Mouse (Mus musculus): ENCODE results near the gene Cideb. TPM values are rescaled to one million over a fixed set of nuclear protein-coding genes. Genes with fewer than 3 reads are reported as not detected.

Gene Cideb
- total and polyA plus RNA-seq, 2 experiments from 2014 or later, result 0.34 to 3.6 TPM

GRCm38 (mm10) chr14:55735758-55736157 is 22.5 kb downstream of the Cideb start:
- Histone ChIP-seq H3K9me3 (replicated peaks; ENCODE audit: control insufficient read depth, low read length) (no peaks in the 10 kb centered on the region), H3K27ac (ENCODE audit: low read depth) (no peak overlapping the region), H3K4me3 (ENCODE audit: low read depth, low read length) (no peak overlapping the region), H3K9ac (replicated peaks; ENCODE audit: low read depth, low read length) (no peak overlapping the region), H3K27me3 (ENCODE audit: control insufficient read depth, insufficient read depth, low read length) (no peaks in the 10 kb centered on the region), H3K4me2 (ENCODE audit: low read depth, low read length) (no peak overlapping the region), H3K36me3 (replicated peaks; ENCODE audit: control insufficient read depth, insufficient read depth, low read length) (peaks cover 29% of the 10 kb centered on the region), H3K4me1 (ENCODE audit: control insufficient read depth, insufficient read depth) (no peaks in the 10 kb centered on the region)
- TF ChIP-seq EP300 (IDR thresholded peaks at IDR 0.05; ENCODE audit: low read depth), result no peak
- no peak for TF ChIP-seq CTCF (IDR thresholded peaks at IDR 0.05; ENCODE audit: low read depth)
- 74% methylated on average over 4 of the region's 4 CpGs for WGBS
- DNase-seq (ENCODE audit: low spot score) (no peak), ATAC-seq (ENCODE audit: insufficient read depth, low read depth) (no peak)

- 50% methylated on average over 3 of the region's 3 CpGs for WGBS
- Histone ChIP-seq H3K27ac (ENCODE audit: low read depth) (no peak overlapping the region), H3K9me3 (replicated peaks; ENCODE audit: control insufficient read depth, low read length) (no peaks in the 10 kb centered on the region), H3K9ac (replicated peaks; ENCODE audit: low read depth, low read length) (no peak overlapping the region), H3K36me3 (replicated peaks; ENCODE audit: control insufficient read depth, insufficient read depth, low read length) (peaks cover 25% of the 10 kb centered on the region), H3K4me1 (ENCODE audit: control insufficient read depth, insufficient read depth) (no peaks in the 10 kb centered on the region), H3K4me2 (ENCODE audit: low read depth, low read length) (no peak overlapping the region), H3K4me3 (ENCODE audit: low read depth, low read length) (no peak overlapping the region), H3K27me3 (ENCODE audit: control insufficient read depth, insufficient read depth, low read length) (no peaks in the 10 kb centered on the region)
- DNase-seq (ENCODE audit: low spot score) (no peak), ATAC-seq (ENCODE audit: insufficient read depth, low read depth) (no peak)
- no peak for TF ChIP-seq CTCF (IDR thresholded peaks at IDR 0.05; ENCODE audit: low read depth)
- no peak for TF ChIP-seq EP300 (IDR thresholded peaks at IDR 0.05; ENCODE audit: low read depth)
These were observed 22.9 kb downstream of the Cideb start for GRCm38 (mm10) chr14:55735334-55735733.

- H3K27ac ChIP-seq (ENCODE audit: low read depth), result no peak overlapping the region
- ATAC-seq (ENCODE audit: insufficient read depth, low read depth), result no peak
- 68% methylated on average over 7 of the region's 7 CpGs for WGBS
These were observed 23.4 kb downstream of the Cideb start for GRCm38 (mm10) chr14:55734869-55735268.

GRCm38 (mm10) chr14:55733889-55734288 is 24.4 kb downstream of the Cideb start:
- Histone ChIP-seq H3K36me3 (replicated peaks; ENCODE audit: control insufficient read depth, insufficient read depth, low read length) (peaks cover 11% of the 10 kb centered on the region), H3K27me3 (ENCODE audit: control insufficient read depth, insufficient read depth, low read length) (no peaks in the 10 kb centered on the region), H3K9me3 (replicated peaks; ENCODE audit: control insufficient read depth, low read length) (no peaks in the 10 kb centered on the region), H3K4me3 (ENCODE audit: low read depth, low read length) (no peak overlapping the region), H3K27ac (ENCODE audit: low read depth) (no peak overlapping the region), H3K4me1 (ENCODE audit: control insufficient read depth, insufficient read depth) (no peaks in the 10 kb centered on the region), H3K9ac (replicated peaks; ENCODE audit: low read depth, low read length) (no peak overlapping the region), H3K4me2 (ENCODE audit: low read depth, low read length) (no peak overlapping the region)
- TF ChIP-seq CTCF (IDR thresholded peaks at IDR 0.05; ENCODE audit: low read depth), result no peak
- TF ChIP-seq EP300 (IDR thresholded peaks at IDR 0.05; ENCODE audit: low read depth), result no peak
- DNase-seq (ENCODE audit: low spot score) (no peak), ATAC-seq (ENCODE audit: insufficient read depth, low read depth) (no peak)
- 57% methylated on average over 10 of the region's 10 CpGs for WGBS

More at GRCm38 (mm10) chr14:55734869-55735268, 23.4 kb downstream of the Cideb start:
- H3K4me1 ChIP-seq (ENCODE audit: control insufficient read depth, insufficient read depth), result no peaks in the 10 kb centered on the region
- H3K4me2 ChIP-seq (ENCODE audit: low read depth, low read length), result no peak overlapping the region
- TF ChIP-seq CTCF (IDR thresholded peaks at IDR 0.05; ENCODE audit: low read depth) (no peak), EP300 (IDR thresholded peaks at IDR 0.05; ENCODE audit: low read depth) (no peak)
- H3K36me3 ChIP-seq (replicated peaks; ENCODE audit: control insufficient read depth, insufficient read depth, low read length), result peaks cover 20% of the 10 kb centered on the region
- H3K4me3 ChIP-seq (ENCODE audit: low read depth, low read length), result no peak overlapping the region
- no peak for DNase-seq (ENCODE audit: low spot score)
- no peaks in the 10 kb centered on the region for H3K27me3 ChIP-seq (ENCODE audit: control insufficient read depth, insufficient read depth, low read length)
- no peaks in the 10 kb centered on the region for H3K9me3 ChIP-seq (replicated peaks; ENCODE audit: control insufficient read depth, low read length)
- no peak overlapping the region for H3K9ac ChIP-seq (replicated peaks; ENCODE audit: low read depth, low read length)

GRCm38 (mm10) chr14:55730531-55731032 is 27.7 kb downstream of the Cideb start:
- ATAC-seq (ENCODE audit: insufficient read depth, low read depth) (no peak), DNase-seq (ENCODE audit: low spot score) (no peak)
- Histone ChIP-seq H3K4me2 (ENCODE audit: low read depth, low read length) (no peak overlapping the region), H3K4me1 (ENCODE audit: control insufficient read depth, insufficient read depth) (no peaks in the 10 kb centered on the region), H3K27me3 (ENCODE audit: control insufficient read depth, insufficient read depth, low read length) (no peaks in the 10 kb centered on the region), H3K27ac (ENCODE audit: low read depth) (no peak overlapping the region), H3K9ac (replicated peaks; ENCODE audit: low read depth, low read length) (no peak overlapping the region), H3K9me3 (replicated peaks; ENCODE audit: control insufficient read depth, low read length) (no peaks in the 10 kb centered on the region), H3K36me3 (replicated peaks; ENCODE audit: control insufficient read depth, insufficient read depth, low read length) (no peaks in the 10 kb centered on the region), H3K4me3 (ENCODE audit: low read depth, low read length) (no peak overlapping the region)
- TF ChIP-seq EP300 (IDR thresholded peaks at IDR 0.05; ENCODE audit: low read depth), result no peak
- no peak for TF ChIP-seq CTCF (IDR thresholded peaks at IDR 0.05; ENCODE audit: low read depth)
- 71% methylated on average over 7 of the region's 7 CpGs for WGBS

- Histone ChIP-seq H3K9me3 (replicated peaks; ENCODE audit: control insufficient read depth, low read length) (no peaks in the 10 kb centered on the region), H3K27me3 (ENCODE audit: control insufficient read depth, insufficient read depth, low read length) (no peaks in the 10 kb centered on the region), H3K36me3 (replicated peaks; ENCODE audit: control insufficient read depth, insufficient read depth, low read length) (no peaks in the 10 kb centered on the region), H3K9ac (replicated peaks; ENCODE audit: low read depth, low read length) (no peak overlapping the region), H3K4me2 (ENCODE audit: low read depth, low read length) (no peak overlapping the region), H3K4me1 (ENCODE audit: control insufficient read depth, insufficient read depth) (no peaks in the 10 kb centered on the region), H3K4me3 (ENCODE audit: low read depth, low read length) (no peak overlapping the region), H3K27ac (ENCODE audit: low read depth) (no peak overlapping the region)
- 69% methylated on average over 7 of the region's 7 CpGs for WGBS
- DNase-seq (ENCODE audit: low spot score) (no peak), ATAC-seq (ENCODE audit: insufficient read depth, low read depth) (no peak)
- TF ChIP-seq CTCF (IDR thresholded peaks at IDR 0.05; ENCODE audit: low read depth), result no peak
- TF ChIP-seq EP300 (IDR thresholded peaks at IDR 0.05; ENCODE audit: low read depth), result no peak
These were observed 28.1 kb downstream of the Cideb start for GRCm38 (mm10) chr14:55730116-55730515.

Data from heart, postnatal 0 days (tissue).